Mouse (Mus musculus) kidney, adult 2 months (tissue): Measurements from ENCODE around the gene 4632433K11Rik.

Source experiments
- CTCF ChIP-seq: fragments of 200-500 bp; conservative IDR thresholded peaks from 2 replicates; pipeline ENCODE4 v1.5.1; 2011; ENCODE audit warnings: low read depth, mild to moderate bottlenecking, control low read depth, low read length, moderate library complexity, mixed read lengths; ENCODE audit not compliant: insufficient read depth, insufficient read length
- POLR2A ChIP-seq: fragments of 200-500 bp; IDR thresholded peaks from one replicate; pipeline ENCODE4 v1.6.1; 2011; ENCODE audit warnings: low read depth, low read length, control low read depth

DNA sequence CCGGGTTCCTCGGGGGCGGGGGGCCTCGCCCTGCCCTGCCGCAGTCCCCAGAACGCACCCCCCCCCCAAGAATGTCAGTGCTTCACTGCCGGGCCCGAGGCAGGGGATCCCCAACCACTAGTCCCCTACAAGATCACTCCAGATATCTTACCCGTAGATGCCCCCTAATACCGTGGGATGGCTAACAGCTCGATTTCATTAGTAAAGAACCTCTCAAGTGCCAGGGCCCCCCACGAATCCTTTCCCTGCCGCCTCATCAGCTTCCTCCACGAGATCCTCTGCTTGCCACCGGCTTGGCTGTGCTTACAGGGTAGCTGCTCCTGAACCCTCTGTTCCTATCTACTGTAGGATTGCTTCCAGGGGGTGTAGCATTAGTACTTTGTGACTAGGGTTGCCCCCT, 13.2 kb upstream of the 4632433K11Rik start:
- TF ChIP-seq CTCF (no peak), POLR2A (no peak)
